Mouse (Mus musculus) right cerebral cortex, postnatal 36 days (tissue): ENCODE results near the gene Zbtb16.

Experiments
- DNase-seq, 2 experiments: peaks; one replicate each; pipeline ENCODE4 v3.0.0; 2022; ENCODE audit warnings: low spot score in 2 of 2, mixed read lengths in 1 of 2

The Zbtb16 gene

DNA sequence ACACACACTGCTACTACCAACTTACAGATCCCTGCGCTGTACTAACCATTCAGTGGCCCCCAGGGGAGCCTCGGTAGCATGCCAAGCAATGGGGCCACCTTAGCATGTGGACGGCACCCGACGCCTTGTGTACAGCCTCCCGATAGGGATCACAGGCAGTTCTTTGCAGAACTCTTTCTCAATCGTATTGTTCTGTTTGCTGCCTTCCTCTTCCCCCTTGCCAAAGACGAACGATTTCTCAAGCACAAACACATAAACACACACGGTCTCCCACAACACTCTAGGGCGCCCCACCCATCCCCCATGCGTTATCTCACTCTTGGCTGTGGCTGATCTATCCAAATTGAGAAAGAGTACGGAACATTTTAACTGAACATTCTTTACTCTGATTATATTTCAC, 91.1 kb downstream of the Zbtb16 start:
- DNase-seq = no peak

DNA sequence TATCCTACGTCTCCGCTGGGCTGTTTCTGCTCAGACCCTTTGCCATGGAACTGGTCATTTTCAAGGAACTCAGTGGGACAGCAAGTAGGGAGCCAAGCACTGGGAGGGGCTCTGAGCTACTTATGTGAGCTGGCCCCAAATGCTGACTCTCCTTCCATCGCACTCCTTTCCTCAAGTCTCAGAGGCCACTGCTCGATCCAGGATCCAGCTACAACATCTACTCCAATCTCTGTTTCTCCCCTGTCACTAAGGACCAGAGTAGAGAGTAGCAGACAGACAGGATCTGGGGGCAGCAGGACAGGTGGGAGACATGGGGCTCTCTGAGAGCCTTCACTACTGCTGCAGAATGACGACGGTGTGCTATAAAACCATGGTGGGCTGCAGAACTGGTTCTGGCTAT, 91.6 kb downstream of the Zbtb16 start:
- DNase-seq = no peak

DNA sequence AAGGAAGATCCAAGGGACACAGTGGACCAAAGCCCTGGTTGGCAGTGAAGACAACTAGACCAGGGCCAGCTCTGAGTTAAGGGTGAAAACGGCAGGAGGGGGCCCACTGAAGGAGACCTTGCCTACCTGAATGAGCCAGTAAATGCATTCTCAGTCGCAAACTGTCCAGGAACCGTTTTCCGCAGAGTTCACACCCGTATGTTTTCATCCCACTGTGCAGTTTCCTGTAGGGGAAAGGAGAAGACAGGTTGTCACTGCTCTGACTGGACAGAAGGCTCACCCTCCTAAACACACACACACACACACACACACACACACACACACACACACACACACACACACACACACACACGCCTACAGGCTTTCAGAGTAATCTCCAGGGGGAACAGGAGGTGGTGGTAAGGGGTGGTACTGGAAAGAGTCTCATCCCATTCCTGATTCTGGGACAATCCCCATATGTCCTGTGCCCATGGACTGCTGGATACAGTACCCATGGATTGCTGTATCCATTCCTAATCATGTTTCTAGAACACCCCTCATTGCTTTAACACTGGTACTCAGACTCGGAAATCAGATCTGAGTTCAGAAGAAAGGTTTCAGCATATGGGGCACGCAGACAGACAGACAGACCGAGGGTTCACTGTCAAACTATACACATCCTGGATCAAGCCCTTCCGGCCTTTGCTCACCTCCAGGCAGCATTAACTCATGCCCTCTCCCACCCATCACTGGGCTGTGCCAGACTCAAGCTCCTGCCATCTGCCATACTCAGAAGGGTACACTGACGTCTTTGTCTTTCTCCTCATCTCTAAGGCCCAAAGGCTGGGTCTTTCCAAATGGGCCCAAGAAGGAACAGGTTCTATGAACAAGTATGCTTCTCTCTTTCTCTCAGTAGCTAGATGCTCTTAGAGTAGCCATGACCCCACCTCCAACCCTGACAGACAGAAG, 92.4 kb downstream of the Zbtb16 start:
- DNase-seq = no peak

DNA sequence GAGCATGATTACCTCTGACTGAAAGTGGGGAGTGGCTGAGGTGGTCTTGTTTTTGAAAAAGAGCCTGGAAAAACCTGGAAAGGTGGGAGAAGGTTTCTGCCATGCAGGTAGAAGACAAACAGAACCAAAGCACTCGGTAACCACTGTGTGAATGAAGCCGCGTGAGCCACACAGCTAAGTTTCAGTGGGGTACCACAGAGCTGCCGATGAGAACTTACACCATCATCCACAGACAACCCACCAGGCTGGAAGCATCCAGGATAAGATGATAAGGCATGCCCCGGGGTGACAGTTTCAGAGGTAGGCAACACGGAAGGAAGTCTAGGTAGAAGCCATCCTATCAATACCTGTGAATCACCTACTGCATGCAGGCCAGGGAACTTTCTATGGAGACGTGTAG, 93.9 kb downstream of the Zbtb16 start:
- no peak for DNase-seq

DNA sequence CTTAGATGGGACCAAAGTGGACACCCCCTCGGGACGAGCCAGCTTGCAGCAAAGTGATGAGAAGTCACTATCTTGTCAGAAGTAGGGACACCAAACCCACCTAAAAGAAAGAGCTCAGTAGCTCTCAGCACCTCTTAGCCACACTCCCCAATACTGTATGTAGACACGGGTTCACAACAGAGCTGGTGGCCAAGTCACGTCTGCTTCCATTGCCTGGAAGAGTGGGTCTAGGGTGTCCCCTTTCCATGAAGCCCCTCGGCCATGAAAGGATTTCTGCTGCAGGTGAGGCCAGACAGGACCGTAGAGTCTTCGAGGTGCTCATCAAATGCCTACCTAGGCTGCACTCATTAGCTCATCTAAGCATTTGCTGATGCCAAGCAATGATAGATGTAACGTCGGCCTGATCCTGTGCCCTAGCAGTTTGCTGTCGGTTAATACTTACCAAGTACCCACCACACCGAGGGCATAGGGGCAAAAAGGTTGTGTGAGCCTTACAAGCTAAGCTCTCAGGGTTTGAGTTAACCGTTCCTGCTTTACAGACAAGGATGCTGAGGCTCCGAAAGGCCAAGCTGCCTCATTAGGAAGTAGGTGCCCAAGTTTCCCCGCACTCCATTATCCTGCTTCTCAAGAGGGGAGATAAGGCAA, 94.5 kb downstream of the Zbtb16 start:
- DNase-seq = no peak

DNA sequence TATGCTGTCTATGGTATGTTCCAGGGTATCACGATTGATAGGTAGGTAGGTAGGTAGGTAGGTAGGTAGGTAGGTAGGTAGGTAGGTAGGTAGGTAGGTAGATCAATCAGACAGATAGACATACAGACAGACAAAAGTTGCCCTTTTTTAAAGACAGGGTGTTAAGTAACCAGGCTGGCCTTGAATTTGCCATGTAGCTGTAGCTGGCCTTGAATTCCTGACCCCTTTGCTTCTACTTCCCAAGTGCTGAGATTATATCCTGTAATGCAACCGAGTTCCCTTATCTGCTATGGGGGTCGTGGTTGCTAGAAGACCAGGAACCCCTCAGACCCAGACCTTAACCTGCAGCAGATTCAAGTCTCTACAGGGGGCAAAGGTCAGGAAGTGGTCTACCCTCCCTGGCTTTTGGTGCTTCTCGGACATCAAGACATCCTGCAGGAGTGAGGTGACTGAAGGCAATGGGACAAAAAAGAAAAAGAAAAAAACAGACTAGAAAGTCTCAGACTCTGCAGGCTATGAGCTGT, 95.2 kb downstream of the Zbtb16 start:
- no peak for DNase-seq

DNA sequence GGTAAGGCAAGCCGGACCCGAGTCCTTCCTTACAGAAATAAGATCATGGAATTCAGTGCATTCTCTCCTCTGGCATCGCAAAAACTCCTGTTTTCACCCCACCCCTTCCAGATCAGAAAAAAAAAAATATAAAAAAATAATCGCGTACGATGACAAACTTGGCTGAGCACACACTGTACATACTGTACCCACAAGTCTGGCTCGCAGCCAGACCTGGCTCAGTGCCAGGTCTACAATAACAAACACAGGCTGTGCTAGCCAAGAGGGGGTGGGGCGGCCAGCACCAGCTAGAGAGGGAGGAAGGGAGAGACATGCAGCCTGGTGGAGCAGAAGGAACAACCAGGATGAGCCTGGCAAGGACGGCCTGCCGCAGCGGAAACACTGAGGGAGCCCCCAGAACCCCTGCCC, 95.9 kb downstream of the Zbtb16 start:
- DNase-seq = peak; percentile 79 to 86

DNA sequence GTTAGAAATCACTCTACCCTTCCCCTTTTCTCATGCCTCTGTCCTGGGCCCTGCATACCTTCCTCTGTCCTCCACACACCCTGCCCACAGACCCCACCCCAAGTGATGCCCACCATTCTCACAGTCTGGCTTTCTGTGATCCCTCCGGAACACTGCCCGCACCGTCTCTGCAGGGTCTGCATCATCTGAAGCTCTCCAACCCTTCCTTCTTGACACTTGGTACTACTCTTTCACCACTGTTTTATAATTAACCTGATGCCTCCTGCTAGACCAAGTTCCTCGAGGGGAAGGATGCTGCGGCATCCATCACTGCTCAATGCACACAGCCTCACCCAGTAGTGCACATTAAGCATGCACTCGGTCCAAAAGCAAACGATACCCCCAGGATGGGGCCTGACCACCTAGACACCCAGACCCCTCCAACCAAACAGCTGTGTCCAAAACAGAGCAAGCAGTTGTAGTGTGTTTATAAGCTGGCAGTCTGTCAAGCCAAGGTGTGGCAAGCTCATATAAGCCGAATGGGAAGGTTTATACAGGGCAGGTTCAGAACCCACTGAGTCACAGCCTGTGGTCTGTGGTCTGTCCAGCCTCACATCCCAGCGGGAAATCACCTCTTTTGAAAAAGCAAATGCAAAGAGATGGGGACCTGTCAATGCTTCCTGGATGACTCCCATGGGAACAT, 97.1 kb downstream of the Zbtb16 start:
- DNase-seq = no peak

DNA sequence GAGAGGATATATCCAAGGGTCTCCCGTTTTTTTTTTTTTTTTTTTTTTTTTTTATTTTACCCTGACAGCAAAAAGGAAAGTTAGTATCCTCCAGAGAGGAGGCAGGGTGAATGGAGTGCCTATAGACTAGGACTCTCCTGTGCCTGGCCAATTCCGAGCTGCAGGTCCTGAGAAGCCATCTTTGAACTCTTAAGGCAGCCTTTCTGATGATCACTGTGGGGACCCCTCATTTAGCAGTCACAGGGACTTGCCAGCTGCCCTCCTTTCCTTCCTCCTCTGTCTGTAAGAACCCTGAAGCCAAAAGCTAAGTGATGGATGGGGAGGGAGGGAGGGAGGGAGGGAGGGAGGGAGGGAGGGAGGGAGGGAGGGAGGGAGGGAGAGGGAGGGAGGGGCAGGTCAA, 98.1 kb downstream of the Zbtb16 start:
- DNase-seq = no peak

DNA sequence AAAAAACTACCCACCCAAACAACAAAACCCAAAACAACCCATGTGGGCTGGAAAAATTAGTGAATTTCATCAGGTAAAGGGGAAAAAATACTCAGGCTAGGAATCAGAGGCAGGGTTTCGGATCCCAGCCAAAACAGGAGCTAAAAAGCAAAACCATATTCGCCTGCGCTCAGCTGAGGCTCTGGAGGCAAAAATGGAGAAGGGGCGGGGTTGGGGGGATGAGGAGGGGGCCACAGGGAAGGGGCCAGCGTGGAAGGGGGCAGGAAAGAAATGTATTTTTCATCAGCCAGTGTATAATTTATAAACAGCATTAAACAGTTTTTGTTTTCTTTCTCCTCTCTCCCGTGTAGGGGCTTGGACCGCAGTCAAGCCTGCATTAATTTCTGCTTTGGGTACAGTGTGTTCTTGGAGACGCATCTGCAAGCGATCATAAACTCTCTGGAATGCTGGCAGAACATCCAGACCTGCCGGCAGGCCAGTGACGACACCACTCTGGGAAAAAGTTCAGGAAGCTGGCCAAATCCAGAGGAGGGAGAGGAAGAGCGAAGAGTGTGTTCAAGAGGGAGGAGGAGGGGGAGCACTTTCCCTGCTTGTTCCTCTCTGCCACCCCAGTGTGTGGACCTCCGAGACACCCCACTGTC, 98.7 kb downstream of the Zbtb16 start:
- peak; percentile 93 to 97 for DNase-seq

DNA sequence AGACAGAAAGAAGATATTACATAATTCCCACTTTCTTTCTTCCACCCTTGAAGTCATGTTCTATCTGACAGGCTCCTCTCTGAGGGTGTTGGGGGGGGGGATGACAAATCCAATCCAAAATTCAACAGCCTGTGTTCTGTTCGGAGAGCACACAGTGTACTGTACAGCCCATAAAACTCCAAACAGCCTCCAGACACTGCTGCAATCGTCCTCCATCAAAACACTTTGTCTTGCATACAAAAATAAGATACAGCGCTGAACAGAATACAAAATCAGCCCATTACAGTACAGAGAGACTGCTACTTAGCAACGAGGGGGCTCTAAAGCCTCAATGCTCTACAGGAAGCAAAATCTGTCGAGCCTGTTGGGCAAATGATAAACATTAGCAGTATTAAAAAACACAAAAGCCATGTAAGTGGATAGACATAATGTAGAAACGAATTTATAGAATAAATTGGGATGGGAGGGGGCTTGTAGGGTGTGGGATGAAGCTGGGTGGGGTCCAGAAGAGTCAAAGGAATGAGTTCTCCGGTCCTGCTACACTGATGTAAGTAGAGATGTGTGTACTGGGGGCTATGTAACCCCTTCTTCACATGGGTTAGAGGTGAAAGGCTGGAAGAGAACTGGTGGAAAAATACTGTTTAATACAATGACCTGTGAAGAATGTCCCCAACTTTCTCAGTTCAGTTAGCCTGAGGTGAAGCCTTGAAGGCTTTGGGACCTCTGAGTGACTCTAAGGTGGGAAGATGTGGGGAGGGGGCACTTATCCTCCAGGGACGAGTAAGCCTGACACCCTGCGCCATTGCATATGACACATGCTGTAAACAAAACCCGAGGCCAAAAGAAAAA, 99.4 kb downstream of the Zbtb16 start:
- DNase-seq = peak; percentile 64 to 85

DNA sequence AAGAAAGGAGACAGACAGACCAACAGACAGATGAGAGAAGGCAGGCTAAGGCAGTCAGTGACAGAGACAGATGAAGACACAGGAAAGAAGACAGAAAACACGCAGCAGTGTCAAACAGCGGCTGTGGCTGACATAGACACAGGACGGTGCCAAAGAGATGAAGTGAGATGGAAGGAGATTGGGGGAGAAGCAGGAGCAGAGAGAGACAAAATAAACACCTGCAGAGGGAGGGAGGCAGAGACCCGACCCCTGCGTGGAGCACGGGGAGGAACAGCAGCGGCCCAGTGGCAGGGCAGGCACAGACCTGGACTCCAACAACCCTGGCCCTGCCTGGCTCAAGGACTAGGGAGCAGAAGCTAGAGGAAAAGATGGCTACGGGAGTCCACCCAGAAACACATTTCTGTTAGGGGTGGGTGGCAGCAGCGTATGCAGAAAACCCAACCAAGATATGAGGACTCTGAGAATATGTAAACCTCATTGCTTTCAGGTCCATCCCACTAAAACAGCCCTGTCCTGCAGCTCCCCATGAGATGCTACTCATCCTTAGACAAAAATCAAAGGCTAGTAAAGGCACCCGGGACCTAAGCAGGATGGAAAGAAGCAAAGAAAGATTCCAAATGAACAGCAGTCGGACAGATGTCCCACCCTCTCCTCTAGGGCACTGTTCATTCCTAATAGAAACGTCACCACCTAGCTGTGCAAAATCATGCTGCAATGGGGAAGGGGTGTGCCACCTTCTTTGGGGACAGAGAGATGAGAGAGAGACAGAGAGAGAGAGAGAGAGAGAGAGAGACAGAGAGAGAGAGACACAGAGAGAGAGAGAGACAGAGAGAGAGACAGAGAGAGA, 100.3 kb downstream of the Zbtb16 start:
- DNase-seq = no peak

DNA sequence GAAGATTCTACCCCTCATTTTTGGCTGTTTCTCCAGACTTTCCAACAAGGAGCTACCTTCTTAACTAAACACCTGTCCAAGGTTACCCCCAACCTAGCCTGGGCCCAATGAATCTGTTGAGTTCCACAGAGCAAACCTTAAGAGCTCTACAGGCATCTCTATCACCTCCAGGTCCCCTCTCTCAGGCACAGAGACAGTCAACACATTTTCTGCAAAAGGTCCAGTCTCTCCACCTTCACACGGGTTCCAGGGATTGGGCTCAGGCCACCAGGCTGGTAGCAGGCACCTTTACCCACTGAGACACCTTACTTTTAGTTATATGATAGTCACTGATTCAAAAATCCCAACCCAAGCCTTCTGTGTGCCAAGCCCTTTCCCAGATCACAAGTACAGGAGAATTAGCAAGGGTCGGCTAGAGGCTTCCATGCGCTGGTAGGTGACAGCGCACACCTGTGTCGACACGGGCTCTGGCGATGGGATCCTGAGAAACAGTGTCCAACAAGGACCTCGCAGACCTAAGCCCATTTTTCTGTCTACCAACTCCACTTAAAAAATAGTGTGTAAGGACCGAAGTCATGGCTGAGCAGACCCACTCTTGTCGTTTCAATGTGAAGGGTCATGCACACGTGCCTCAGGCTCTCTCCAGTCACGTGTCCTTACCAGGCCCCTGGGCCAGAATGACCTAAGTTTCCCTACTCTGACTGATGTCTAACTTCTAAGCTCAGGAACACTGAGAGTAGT, 101.1 kb downstream of the Zbtb16 start:
- DNase-seq = no peak

DNA sequence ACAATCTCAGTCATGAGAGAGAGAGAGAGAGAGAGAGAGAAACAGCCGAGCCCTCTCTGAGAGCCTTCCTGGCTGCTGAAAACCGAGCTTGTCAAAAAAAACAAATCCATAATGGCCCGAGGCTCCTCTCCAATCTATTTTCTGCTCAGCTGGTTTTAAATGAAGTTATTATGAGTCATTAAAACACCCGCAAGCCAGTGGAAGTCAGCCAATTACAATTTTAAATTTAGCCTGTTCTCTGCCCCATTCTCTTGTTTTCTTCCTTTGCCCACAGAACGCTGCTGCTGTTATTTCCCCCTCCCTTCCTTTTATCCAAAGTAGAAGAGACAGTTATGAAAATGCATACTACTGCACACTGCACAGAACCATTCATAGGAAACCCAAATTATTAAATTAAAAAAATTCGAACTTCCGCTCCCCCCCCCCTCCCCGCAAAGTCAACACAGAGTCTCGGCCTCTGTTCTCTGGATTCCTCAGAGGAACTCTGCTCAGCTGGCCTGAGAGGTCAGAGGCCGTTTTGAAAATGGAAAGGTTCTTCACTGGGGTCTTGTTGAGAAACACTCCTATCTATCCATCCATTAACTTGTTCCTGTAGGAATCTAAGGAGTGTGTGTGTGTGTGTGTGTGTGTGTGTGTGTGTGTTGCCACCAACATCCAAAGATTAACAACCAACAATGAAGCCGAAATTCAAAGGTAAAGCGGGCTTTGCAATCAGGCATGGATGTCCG, 102.0 kb downstream of the Zbtb16 start:
- peak; percentile 69 to 83 for DNase-seq

DNA sequence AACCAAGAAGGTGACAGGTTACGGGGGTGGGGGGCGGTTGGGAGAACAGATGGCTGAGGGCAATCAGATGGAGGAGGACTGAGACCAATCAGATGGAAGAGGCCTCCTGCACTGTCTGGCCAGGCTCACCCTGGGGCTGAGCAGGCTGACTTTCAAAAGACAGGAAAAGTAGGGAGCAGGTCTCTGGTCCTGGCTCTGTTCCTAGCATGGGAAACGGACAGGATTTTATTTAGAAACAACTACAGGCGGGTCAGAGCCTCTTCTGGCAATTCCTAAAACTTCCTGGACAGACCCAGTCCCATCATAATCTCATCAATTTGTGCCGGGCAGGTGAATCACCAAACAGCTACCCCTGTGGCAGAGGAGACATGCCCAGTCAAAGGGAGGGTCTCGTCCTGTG, 102.9 kb downstream of the Zbtb16 start:
- DNase-seq = no peak

DNA sequence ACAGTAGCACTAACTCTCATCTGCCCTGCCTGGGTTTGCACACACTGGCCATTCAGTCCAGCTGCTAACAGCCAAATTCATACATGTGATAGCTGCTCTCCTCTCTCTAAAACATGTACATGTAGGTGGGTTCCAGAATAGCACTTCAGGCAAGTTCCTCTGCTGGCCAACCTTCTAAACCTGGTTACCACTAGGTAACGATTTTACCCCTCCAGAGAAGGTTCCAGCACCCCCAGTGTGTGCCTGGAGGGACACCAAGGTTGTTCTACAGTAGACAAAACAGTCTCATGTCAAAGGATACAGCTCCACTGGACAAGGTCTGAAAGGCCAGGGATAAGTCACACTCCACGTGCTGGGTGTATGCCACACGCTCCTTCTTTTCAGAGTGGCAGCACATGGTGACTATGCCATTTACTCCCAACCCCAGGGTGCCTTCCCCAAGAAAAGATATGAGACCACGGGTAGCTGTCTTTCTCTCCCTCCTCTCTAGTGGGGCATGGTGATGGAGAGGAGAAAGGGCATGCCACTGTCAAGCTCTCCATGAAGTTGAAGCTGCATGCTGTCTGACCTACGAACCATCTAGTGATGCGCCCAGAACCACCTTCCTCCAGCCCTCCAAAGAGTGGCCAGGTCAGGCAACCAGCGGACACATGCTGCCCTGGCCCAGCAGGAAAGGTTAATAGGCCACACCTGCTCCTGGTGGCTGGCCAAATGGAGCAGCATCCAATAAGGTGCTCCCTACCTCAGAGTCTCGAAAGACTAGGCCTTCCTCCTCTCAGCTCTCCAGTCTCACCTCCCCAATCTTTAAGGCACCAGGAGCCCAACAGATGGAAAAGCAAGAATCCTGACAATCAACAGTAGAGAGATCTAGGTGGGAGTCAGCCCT, 104.1 kb downstream of the Zbtb16 start:
- DNase-seq = no peak

DNA sequence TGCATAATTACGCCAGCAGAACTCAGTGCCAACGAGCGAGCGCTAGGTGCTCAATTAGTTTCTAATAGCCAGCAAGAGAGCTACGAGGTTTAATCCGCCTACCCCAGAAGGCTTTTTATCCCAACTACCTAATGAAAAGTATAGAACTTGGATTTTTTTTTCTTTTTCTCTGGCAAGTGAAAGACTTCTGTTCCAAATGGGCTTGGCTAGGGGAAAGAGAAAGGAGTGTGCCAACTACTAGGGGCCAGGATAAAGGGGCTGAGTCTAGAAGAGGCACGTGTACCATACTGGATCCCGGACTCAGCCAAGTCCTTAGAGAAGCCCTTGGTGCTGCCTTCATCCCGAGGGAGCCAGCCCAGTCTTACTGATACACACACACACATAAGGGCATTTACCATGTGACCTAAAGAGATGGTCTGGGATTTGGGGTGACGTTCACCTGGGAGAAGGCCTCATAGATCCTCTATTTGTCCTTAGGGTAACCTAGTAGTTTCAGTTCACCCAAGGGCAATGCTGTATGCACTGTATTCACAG, 105.5 kb downstream of the Zbtb16 start:
- no peak for DNase-seq
